Mouse (Mus musculus): ENCODE data around the gene 4430402I18Rik.

DNA sequence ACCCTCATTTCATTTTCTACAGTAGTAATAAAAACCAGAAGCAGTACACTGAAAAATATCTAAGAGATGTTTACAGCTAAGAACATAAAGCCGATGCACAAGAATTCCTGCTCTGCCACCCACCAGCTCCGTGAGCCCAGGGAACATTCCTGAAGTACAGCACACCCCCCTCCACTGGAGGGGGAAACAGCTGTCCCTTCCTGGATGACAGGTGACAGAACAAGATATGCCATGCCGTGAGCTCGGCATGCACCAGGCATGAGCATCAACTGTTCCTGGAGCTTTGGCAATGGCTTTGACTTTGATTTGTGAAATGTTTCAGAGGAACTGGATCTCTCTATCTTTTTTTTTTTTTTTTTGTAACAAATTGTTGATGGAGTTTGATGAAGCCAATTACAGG lies 20.8 kb downstream of the 4430402I18Rik start:
- no peak for TF ChIP-seq TAL1 (IDR thresholded peaks at IDR 0.05; ENCODE audit: low read length)
- TF ChIP-seq GATA1 (IDR thresholded peaks at IDR 0.05; ENCODE audit: low read length): no peak

Measured in erythroblast, embryonic 14.5 days (primary cell).